Mouse (Mus musculus) MN1 (cell line): ENCODE data around the gene Cfap58.

Experiments used
- DNase-seq: peaks from one replicate; pipeline ENCODE4 v3.0.0-alpha.2; 2016; ENCODE audit warnings: low spot score

Cfap58 gene

DNA sequence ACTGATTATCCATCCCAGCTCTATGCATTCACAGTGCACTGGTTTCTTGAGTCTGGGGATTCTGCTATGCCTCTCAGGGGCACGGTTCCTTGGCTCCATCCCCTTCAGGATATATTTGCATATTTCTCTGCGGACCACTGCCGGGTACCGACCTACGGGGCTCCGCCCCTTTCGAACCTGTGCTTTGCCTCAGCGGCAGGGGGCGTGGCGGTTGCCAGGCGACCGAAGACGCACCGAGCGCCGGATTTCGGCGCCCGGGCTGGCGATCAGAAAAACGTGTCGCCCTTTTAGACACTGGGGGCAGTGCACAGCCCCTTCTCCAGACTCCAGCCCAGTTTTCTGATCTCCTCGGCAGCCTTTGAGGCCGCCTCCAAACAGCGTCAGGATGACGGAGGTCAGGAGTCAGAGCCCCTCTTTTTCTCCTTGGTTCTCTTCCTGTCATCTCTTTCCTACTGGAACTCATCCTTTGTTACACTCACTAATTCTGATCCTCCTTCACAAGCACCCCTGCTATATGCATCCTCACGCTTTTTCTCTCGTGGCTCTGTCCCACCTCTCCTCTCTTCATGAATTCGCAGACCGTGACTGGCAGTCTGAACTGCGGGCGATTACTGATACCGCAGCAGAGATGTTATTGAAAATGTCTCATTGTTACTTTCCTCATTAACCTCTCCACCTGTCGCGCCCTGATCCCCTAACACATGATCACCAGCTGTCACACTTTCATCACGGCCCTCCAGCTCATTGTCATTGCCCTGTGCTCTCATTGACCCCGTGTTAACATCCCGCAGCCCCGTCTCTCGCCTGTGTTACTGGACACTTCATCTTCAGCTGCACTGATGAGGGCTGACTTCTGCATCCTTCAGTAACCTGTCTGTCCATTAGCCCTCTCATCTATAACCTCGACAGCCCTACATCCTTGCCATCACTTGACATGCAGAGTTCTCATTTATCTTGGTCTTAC, at the start of gene Cfap58:
Gene Cfap58 (plus strand): TSS at position 233 of the 964 bp plus-strand sequence.
- peak; percentile 88 for DNase-seq

DNA sequence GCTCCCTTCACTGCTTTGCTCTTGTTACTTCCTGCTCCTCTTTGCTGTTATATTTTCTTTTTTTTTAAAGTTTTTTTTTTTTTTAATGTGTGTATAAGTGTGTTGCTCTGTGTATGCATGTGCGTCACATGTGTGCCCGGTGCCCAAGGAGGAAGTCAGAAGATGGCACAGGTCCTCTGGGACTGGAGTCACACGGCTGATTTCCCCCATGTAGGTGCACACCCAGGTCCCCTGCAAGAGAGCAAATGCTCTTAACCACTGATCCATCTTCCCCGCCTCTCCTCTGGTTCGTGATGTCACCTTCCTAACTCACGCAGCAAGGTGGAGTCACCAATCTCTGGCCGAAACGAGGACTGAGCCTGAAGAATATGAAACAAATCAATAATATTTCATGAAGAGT, 49.4 kb upstream of the Cfap58 start:
- DNase-seq: no peak

GRCm38 (mm10) chr19:47890489-47891130, 46.9 kb upstream of the Cfap58 start:
- DNase-seq: no peak

DNA sequence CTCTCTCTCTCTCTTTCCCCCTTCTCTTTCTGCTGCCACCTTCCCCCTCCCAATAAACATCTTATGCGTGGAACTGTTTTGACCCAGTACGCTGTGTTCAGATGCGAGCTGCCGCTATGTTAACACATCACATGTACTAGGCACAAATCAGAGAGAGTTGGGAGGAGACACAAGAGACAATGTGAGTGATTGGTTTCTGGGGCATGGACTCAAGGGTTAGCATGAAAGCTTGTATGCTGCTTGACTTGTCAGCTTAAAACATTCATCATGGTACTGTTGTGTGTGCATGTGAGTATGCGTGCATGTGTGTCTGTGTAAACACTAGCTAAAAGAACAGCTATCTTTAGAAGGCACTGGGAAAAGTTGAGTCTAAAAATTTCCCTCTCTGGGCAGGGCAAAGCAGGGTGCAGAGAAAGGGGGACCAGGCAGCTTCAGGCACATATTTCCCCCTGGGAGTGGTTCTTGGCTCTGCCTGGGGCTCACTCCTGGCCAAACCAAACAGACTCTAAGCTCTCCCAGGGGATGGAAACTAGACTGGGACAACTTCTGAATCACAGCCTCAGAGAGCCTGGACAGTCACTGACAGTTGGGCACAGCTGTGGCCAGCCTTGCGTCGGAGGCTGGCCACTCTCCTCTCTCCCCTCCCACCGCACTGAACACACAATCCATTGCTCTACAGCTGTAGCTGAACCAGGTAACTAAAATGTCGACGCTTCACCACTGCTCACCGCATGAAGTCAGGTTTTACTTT, 45.7 kb upstream of the Cfap58 start:
- DNase-seq: peak; percentile 21

DNA sequence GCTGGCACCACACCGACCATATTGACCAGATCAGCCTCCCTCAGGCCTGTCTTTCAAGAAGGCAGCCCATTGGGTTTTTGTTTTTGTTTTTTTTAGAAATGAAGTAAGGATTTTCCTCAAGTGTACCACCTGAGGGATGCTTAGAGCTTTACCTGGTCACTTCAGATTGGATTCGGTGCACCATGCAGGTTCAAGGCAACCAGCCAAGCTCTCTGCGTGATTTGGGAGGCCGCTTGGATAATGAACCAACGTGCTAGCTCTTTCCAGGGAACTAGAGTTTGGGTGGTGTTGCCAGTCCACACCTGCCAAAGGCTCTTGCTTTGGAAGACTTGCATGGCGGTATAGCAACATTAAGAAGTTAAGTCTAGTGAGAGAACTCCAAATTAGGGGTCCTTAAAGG, 44.4 kb upstream of the Cfap58 start:
- DNase-seq: no peak

GRCm38 (mm10) chr19:47898472-47899079, 38.9 kb upstream of the Cfap58 start:
- no peak for DNase-seq

DNA sequence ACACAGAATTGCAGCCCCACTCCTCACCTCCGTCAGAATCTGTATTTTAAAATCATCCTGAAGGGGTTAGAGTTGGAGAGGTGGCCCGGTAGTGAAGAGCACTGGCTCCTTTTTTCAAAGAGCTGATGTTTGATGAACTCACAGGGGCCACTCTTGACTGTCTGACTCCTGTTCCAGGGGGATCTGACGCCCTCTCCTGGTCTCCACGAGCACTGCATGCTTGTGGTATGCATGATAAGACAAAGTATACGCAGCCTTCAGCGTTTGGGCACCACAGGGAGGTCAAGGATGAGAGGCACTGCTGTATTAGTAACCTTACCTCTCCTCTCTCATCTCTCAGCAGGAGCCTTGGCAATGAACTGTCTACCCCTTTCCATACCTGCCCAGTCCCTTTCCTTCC, 37.5 kb upstream of the Cfap58 start:
- DNase-seq: no peak

DNA sequence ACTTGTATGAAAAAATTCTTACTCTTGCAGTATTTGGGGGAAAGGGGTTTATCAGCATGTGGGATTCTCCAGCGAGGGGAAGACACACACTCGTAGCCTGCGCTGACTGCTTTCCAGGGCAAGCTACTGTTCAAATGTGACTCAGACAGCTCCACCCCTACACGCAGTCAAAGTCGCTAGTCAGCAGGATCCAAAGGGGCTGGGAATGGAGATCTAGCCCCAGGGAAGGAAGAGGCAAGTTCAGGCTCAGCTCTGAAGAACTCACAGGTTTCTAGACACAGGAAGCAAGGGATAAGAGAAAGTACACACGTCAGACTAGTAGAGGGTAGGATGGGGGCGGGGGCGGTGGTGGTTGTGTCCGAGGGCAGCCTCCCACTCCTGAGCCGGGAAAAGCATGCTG, 36.9 kb upstream of the Cfap58 start:
- DNase-seq: no peak

GRCm38 (mm10) chr19:47902316-47903201, 34.9 kb upstream of the Cfap58 start:
- no peak for DNase-seq

DNA sequence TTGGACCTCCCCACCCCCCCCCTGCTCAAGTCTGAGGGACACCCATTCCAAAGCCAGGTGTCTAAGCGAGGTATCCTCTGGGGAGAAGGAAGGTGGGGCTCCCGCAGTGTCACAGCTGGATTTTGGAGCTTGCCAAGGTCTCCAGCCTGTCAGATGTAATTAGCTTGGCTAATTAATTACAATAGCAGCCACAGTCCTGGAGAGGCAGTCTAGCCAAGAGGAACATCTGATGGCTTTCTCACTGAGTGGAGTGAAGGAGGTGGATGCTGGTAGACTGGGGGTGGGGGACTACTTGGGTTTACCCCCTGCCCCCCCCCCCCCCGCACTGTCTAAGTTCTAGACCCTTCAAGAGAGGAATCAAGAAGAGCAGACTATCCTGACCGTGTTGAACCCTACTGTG, 33.8 kb upstream of the Cfap58 start:
- peak; percentile 38 for DNase-seq

DNA sequence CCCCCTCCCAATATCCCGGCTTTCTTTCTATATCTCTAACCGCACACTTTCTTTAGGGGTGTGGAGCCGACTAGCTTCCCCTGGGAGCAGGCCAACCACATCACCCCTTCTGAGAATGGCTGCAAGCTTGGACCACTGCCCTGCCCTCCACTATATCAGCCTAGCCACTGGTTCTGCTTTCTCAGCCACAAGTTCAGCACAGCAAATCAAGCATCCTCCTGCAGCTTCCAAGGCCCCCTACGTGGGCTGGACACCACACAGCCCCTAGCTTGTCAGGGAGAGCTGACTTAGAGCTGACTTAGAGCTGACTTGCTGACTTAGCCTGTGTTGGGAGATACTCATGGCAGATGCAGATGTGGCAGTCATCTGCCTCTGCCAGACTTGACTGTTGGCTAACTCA, 32.4 kb upstream of the Cfap58 start:
- no peak for DNase-seq

GRCm38 (mm10) chr19:47905603-47906002, 31.9 kb upstream of the Cfap58 start:
- DNase-seq: no peak

- DNase-seq: no peak
Measured at GRCm38 (mm10) chr19:47907596-47907995, 29.9 kb upstream of the Cfap58 start.

- no peak for DNase-seq
Measured at GRCm38 (mm10) chr19:47908961-47909371, 28.5 kb upstream of the Cfap58 start.

- peak; percentile 16 for DNase-seq
Measured at GRCm38 (mm10) chr19:47909387-47910116, 27.9 kb upstream of the Cfap58 start.

DNA sequence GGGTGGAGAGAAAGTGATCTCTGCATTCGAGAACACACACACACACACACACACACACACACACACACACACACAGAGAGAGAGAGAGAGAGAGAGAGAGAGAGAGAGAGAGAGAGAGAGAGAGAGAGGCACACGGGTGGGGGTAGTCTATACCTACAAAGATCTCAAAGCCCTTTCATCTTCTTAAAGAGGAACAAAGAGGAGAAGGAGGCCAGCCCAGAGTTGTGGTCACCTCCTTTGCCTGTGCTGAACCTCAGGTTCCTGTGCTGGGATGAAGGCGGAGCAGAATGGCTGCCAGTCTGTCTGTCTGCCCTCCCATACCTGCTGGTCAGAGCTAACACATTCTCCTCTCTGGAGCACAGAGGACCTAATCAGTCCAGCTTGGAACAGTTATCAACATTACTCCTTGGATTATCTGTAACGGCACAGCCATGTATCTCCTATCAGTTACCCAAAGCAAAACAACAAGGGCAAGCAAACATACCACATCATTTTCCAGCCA, 27.3 kb upstream of the Cfap58 start:
- no peak for DNase-seq

DNA sequence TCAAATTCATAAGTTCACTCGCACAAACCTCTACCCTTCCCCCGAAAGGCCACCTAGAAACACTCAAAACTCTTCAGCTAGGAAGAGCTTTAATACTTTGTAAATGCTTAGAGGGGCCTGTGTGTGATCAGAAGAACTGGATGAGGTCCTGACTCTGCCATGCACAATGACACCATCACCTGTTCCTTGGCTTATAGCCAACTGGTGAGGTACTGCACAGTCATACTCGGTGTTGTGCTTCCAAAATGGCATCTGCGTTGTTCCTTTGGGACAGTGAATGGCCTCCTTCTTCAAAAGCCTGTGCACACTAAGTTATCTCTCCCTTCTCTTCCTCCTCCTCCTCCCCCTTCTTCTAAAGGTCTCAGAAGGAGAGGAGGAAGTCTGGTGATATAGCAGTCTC, 26.7 kb upstream of the Cfap58 start:
- no peak for DNase-seq

DNA sequence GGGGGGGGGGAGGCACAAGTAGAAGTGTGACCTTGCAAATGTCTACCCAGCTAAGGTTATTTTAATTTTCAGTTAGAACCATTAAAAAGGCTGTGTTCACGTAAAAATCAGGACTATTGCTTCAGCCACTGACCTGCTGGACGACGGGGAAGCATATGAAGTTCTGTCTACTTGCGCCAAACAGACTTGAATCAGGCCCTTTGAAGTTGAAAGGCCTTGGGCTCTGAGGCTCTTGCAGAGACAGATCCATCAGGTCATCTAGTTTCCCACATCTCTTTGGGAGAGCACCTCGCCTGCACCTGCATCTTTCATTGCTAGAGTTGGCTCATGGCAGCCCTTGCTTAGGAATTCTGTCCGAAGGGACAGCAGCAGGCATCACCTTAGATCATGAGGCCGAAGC, 24.1 kb upstream of the Cfap58 start:
- DNase-seq: no peak

DNA sequence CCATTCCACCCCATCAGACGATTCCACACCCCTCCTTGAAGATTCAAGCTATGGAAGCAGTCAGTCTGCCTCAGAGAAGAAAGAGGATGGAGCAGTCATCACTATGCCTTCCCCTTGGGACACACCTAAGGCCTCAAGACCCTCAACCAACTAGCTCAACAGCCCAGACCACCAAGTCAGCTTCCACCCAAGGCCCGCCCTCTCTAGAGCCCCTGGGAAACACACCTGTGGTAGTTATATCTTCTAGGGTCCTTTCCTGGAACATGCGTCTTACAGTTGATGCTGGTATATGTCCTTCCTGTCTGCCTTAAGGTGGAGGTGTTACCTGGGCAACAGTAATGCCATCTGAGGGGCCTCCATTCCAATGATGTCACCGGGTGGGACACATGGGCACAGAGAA, 23.3 kb upstream of the Cfap58 start:
- DNase-seq: no peak

- DNase-seq: no peak
Measured at GRCm38 (mm10) chr19:47915251-47915650, 22.2 kb upstream of the Cfap58 start.
